In the genomic region with DNA sequence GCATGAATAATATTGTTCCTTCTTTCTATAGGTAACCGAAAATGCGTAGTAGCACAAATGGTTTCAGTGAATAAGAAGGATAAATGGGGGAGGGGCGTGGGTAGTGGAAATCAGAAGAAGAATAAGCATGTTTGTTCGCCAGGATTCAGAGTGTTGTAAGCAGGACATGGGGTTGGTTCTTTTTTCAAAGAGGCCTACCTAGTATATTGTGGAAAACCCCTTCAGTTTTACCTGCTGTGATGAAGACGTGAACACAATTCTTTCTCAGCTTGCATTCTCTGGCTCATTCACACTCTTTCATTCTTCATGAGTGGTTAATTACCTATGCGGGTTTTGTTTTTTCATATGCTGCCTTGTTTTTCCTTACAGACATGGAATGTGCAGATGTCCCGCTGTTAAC, we compare ENCODE assay signal across 23 mouse cellular contexts.
"Had no signal": no experiment of that assay in that cellular context is flagged by ENCODE, and none has a peak within 500 bp of the region (broad histone marks: within the 10 kb centered on the region; RNA-seq: fewer than 3 reads in every experiment).

No protein-coding gene starts in this region.

- H3K27me3 ChIP-seq: kidney, embryonic 15.5 days; limb, embryonic 12.5 days; limb, embryonic 15.5 days; lung, embryonic 15.5 days; midbrain, embryonic 15.5 days; neural tube, embryonic 12.5 days had no signal

- H3K27ac ChIP-seq: kidney, embryonic 15.5 days; left cerebral cortex, adult 2 months; limb, embryonic 12.5 days; limb, embryonic 15.5 days; liver, embryonic 14.5 days; lung, embryonic 15.5 days; midbrain, embryonic 12.5 days; midbrain, embryonic 15.5 days; neural tube, embryonic 12.5 days; stomach, postnatal 0 days had no signal

- ATAC-seq: liver, postnatal 0 days; midbrain, embryonic 15.5 days had no signal

- H3K9ac ChIP-seq: kidney, embryonic 15.5 days; limb, embryonic 12.5 days; limb, embryonic 15.5 days; liver, embryonic 14.5 days; liver, postnatal 0 days; lung, embryonic 15.5 days; midbrain, embryonic 12.5 days; midbrain, embryonic 15.5 days; neural tube, embryonic 12.5 days had no signal

- DNase-seq: kidney, adult 11 months; kidney, adult 8-10 months; kidney, postnatal 10 days; kidney, postnatal 36 days; layer of hippocampus, postnatal 36 days; left cerebral cortex, postnatal 4 days; liver, postnatal 0 days; lung, postnatal 14 days; lung, postnatal 4 days; retina, postnatal 1 day; right cerebral cortex, postnatal 25 days; thymus, postnatal 4 days had no signal

- H3K36me3 ChIP-seq: midbrain, embryonic 12.5 days; midbrain, embryonic 15.5 days; neural tube, embryonic 12.5 days had no signal

- H3K9me3 ChIP-seq: kidney, embryonic 15.5 days; limb, embryonic 15.5 days; lung, embryonic 15.5 days; midbrain, embryonic 12.5 days; midbrain, embryonic 15.5 days; neural tube, embryonic 12.5 days had no signal

- H3K4me2 ChIP-seq: kidney, embryonic 15.5 days; limb, embryonic 12.5 days; limb, embryonic 15.5 days; liver, embryonic 11.5 days; lung, embryonic 15.5 days; midbrain, embryonic 12.5 days; midbrain, embryonic 15.5 days; neural tube, embryonic 12.5 days had no signal

- H3K4me1 ChIP-seq: limb, embryonic 15.5 days; midbrain, embryonic 12.5 days; midbrain, embryonic 15.5 days; neural tube, embryonic 12.5 days had no signal

- H3K4me3 ChIP-seq: kidney, embryonic 15.5 days; left cerebral cortex, adult 2 months; limb, embryonic 12.5 days; limb, embryonic 15.5 days; lung, embryonic 15.5 days; midbrain, embryonic 12.5 days; midbrain, embryonic 15.5 days; neural tube, embryonic 12.5 days had no signal
